Mouse (Mus musculus) induced T-regulatory cell, adult 2 months (primary cell): ENCODE results near the gene Ppm1h.

Source experiments
- DNase-seq: peaks from one replicate; pipeline ENCODE4 v3.0.0-alpha.2; 2012; ENCODE audit warnings: low read depth

Ppm1h gene

GRCm38 (mm10) chr10:122860076-122860475, 181.5 kb downstream of the Ppm1h start:
- no peak for DNase-seq

GRCm38 (mm10) chr10:122861696-122862385, 183.3 kb downstream of the Ppm1h start:
- no peak for DNase-seq

GRCm38 (mm10) chr10:122862386-122863023, 183.9 kb downstream of the Ppm1h start:
- no peak for DNase-seq

- DNase-seq: no peak
Observed at GRCm38 (mm10) chr10:122869865-122870503, 191.4 kb downstream of the Ppm1h start.

GRCm38 (mm10) chr10:122870848-122871494, 192.4 kb downstream of the Ppm1h start:
- DNase-seq: no peak

GRCm38 (mm10) chr10:122872720-122873119, 194.2 kb downstream of the Ppm1h start:
- DNase-seq: no peak

GRCm38 (mm10) chr10:122876964-122877363, 198.4 kb downstream of the Ppm1h start:
- DNase-seq: no peak

- DNase-seq: no peak
Observed at GRCm38 (mm10) chr10:122877436-122877835, 198.9 kb downstream of the Ppm1h start.

GRCm38 (mm10) chr10:122881456-122881855, 202.9 kb downstream of the Ppm1h start:
- no peak for DNase-seq

GRCm38 (mm10) chr10:122882614-122883013, 204.1 kb downstream of the Ppm1h start:
- DNase-seq: no peak

GRCm38 (mm10) chr10:122883823-122884743, 205.5 kb downstream of the Ppm1h start:
- no peak for DNase-seq

- no peak for DNase-seq
Observed at GRCm38 (mm10) chr10:122885301-122885700, 206.7 kb downstream of the Ppm1h start.

GRCm38 (mm10) chr10:122886055-122886915, 207.7 kb downstream of the Ppm1h start:
- DNase-seq: no peak

GRCm38 (mm10) chr10:122886916-122887527, 208.5 kb downstream of the Ppm1h start:
- DNase-seq: no peak

GRCm38 (mm10) chr10:122887528-122888183, 209.1 kb downstream of the Ppm1h start:
- DNase-seq: no peak

- no peak for DNase-seq
Observed at GRCm38 (mm10) chr10:122890682-122891350, 212.3 kb downstream of the Ppm1h start.

- DNase-seq: no peak
Observed at GRCm38 (mm10) chr10:122891461-122891860, 212.9 kb downstream of the Ppm1h start.

- no peak for DNase-seq
Observed at GRCm38 (mm10) chr10:122894555-122895069, 216.1 kb downstream of the Ppm1h start.
